ENCODE assay signal across 14 mouse cellular contexts in genomic region chr9:118976561-118976960, GRCm38 (mm10). TPM values are rescaled to one million over a fixed set of nuclear protein-coding genes. Genes with fewer than 3 reads are reported as not detected.
A peak's percentile ranks its signal among the peaks of the same experiment; 100 is the strongest.
DNase-seq lines count a peak whose midpoint lies in the region; ATAC-seq and TF ChIP-seq lines count a peak whose summit lies in the region.
"Had no signal": no experiment of that assay in that cellular context is flagged by ENCODE, and none has a peak within 500 bp of the region (broad histone marks: within the 10 kb centered on the region; RNA-seq: fewer than 3 reads in every experiment).

No protein-coding gene starts in this region.

- no peak overlapping the region for H3K9ac ChIP-seq in hindbrain, embryonic 13.5 days
- no peak overlapping the region for H3K9ac ChIP-seq in hindbrain, embryonic 16.5 days (ENCODE audit: low read depth, low read length)
- no peak overlapping the region for H3K9ac ChIP-seq in limb, embryonic 15.5 days

- ATAC-seq in hindbrain, embryonic 13.5 days (ENCODE audit: low FRiP score): 0 out of 2 replicates have a peak, but pooled peaks have one; percentile 14
- no peak for ATAC-seq in hindbrain, embryonic 16.5 days
- ATAC-seq in limb, embryonic 15.5 days (ENCODE audit: insufficient number of reproducible peaks, low FRiP score, low TSS enrichment, low read depth): no peak
- ATAC-seq: inflammation-experienced regulatory T-cells, adult 6 months had no signal

- intact Hi-C loops in gastrocnemius, postnatal 14 days (cut with DNase I; ENCODE audit: low total_unique reads): no loop called here

- H3K4me1 ChIP-seq in cerebellum, adult 2 months (ENCODE audit: control insufficient read depth, insufficient read depth, low read length): peaks cover 22% of the 10 kb centered on the region
- H3K4me1 ChIP-seq in hindbrain, embryonic 13.5 days (replicated peaks): peaks cover 68% of the 10 kb centered on the region
- H3K4me1 ChIP-seq in hindbrain, embryonic 16.5 days (ENCODE audit: control insufficient read depth, insufficient read depth, low read depth, low read length): peaks cover 26% of the 10 kb centered on the region
- H3K4me1 ChIP-seq in limb, embryonic 15.5 days: peaks cover 71% of the 10 kb centered on the region

- H3K36me3 ChIP-seq in hindbrain, embryonic 13.5 days: no peaks in the 10 kb centered on the region
- H3K36me3 ChIP-seq in hindbrain, embryonic 16.5 days (ENCODE audit: control insufficient read depth, insufficient read depth, low read length): no peaks in the 10 kb centered on the region
- H3K36me3 ChIP-seq in limb, embryonic 15.5 days: no peaks in the 10 kb centered on the region

- peak; percentile 31 to 54 for DNase-seq in cerebellum, adult 2 months
- no peak for DNase-seq in cerebellum, adult 11 months
- peak; percentile 45 for DNase-seq in lung, postnatal 10 days
- no peak for DNase-seq in lung, postnatal 25 days (ENCODE audit: low spot score)
- DNase-seq in gastrocnemius, postnatal 14 days: no peak
- DNase-seq: heart, adult 18-20 months; layer of hippocampus, adult 9-11 months; left cerebral cortex, postnatal 4 days; right cerebral cortex, postnatal 25 days; thymus, postnatal 25 days had no signal

- no peak overlapping the region for H3K27ac ChIP-seq in cerebellum, adult 2 months (ENCODE audit: insufficient read depth, low read length)
- H3K27ac ChIP-seq in hindbrain, embryonic 13.5 days: no peak overlapping the region
- no peak overlapping the region for H3K27ac ChIP-seq in hindbrain, embryonic 16.5 days (ENCODE audit: low read depth, low read length)
- peak overlapping the region; percentile 33; the same call in 1 of the 2 replicates for H3K27ac ChIP-seq in limb, embryonic 15.5 days

- H3K4me3 ChIP-seq in cerebellum, adult 2 months (replicated peaks; ENCODE audit: insufficient read depth, low read depth, low read length): no peak overlapping the region
- H3K4me3 ChIP-seq in hindbrain, embryonic 13.5 days: no peak overlapping the region
- no peak overlapping the region for H3K4me3 ChIP-seq in hindbrain, embryonic 16.5 days (ENCODE audit: low read length)
- H3K4me3 ChIP-seq in limb, embryonic 15.5 days: no peak overlapping the region

- no peaks in the 10 kb centered on the region for H3K9me3 ChIP-seq in hindbrain, embryonic 13.5 days
- no peaks in the 10 kb centered on the region for H3K9me3 ChIP-seq in hindbrain, embryonic 16.5 days (ENCODE audit: control insufficient read depth, low read length)
- no peaks in the 10 kb centered on the region for H3K9me3 ChIP-seq in limb, embryonic 15.5 days

- no peak overlapping the region for H3K4me2 ChIP-seq in hindbrain, embryonic 13.5 days
- no peak overlapping the region for H3K4me2 ChIP-seq in hindbrain, embryonic 16.5 days (ENCODE audit: low read length)
- H3K4me2 ChIP-seq in limb, embryonic 15.5 days: no peak overlapping the region

- WGBS in cerebellum, adult 2 months: 37% methylated on average over 7 of the region's 7 CpGs
- 83% methylated on average over 7 of the region's 7 CpGs for WGBS in hindbrain, embryonic 13.5 days
- WGBS in hindbrain, embryonic 16.5 days: 78% methylated on average over 7 of the region's 7 CpGs
- 82% methylated on average over 7 of the region's 7 CpGs for WGBS in limb, embryonic 15.5 days

- no peaks in the 10 kb centered on the region for H3K27me3 ChIP-seq in cerebellum, adult 2 months (ENCODE audit: control insufficient read depth, insufficient read depth, low read length)
- H3K27me3 ChIP-seq in hindbrain, embryonic 13.5 days: no peaks in the 10 kb centered on the region
- no peaks in the 10 kb centered on the region for H3K27me3 ChIP-seq in hindbrain, embryonic 16.5 days (replicated peaks; ENCODE audit: control insufficient read depth, insufficient read depth, low read length)
- H3K27me3 ChIP-seq in limb, embryonic 15.5 days: no peaks in the 10 kb centered on the region

- TF ChIP-seq POLR2A in cerebellum, adult 2 months (IDR thresholded peaks at IDR 0.05; ENCODE audit: borderline replicate concordance, insufficient read depth, low read length): no peak

- TF ChIP-seq CTCF in cerebellum, adult 2 months (IDR thresholded peaks at IDR 0.05; ENCODE audit: borderline replicate concordance, insufficient read depth, low read depth, low read length): no peak

RNA-seq across cellular contexts. Expression of gene Ctdspl, which starts 50.3 kb away (rescaled TPM):
- polyA plus RNA-seq in cerebellum, adult 2 months (2012; rRNA removed): 10.3 and 10.6 TPM in 2 replicates
- polyA plus RNA-seq in hindbrain, embryonic 13.5 days (2015; fragmentation: Nextera tagmentation; extraction: Ambion mirVana): 7.3 and 8.1 TPM in 2 replicates
- 8.1 and 9.2 TPM in 2 replicates for polyA plus RNA-seq in hindbrain, embryonic 16.5 days (2015; fragmentation: Nextera tagmentation; extraction: Ambion mirVana)
- 17.0 and 19.2 TPM in 2 replicates for polyA plus RNA-seq in limb, embryonic 15.5 days (2015; fragmentation: Nextera tagmentation; extraction: Ambion mirVana)
- total RNA-seq in gastrocnemius, postnatal 14 days (2021): 10 to 100 TPM in 1 of 2 experiments, 1 to 10 TPM in 1; 8.2 to 10.0 TPM

Comparison
In these comparisons a context has a peak if more than half of its experiments do, and no peak if none do; other contexts are left out.
1. DNase-seq: peak in cerebellum, adult 2 months (2 of 2) and lung, postnatal 10 days (single experiment); none in cerebellum, adult 11 months (single experiment), lung, postnatal 25 days (single experiment) and gastrocnemius, postnatal 14 days (single experiment).